Mouse (Mus musculus) kidney, adult 8-10 months (tissue): ENCODE measurements at regions not wholly inside any gene's neighbourhood (a gene's known extent, or its start where the extent isn't known, plus 50 kb on each side); places are given as distances from the start of the nearest gene placed in this dataset.
"Not testable (repeated sequence)": the region's sequence is repeated elsewhere in the genome, so short reads cannot be mapped to it uniquely, and the experiment has no call there.

ENCODE experiments used
- DNase-seq, 2 experiments: peaks; one replicate each; pipeline ENCODE4 v3.0.0; 2022

DNA sequence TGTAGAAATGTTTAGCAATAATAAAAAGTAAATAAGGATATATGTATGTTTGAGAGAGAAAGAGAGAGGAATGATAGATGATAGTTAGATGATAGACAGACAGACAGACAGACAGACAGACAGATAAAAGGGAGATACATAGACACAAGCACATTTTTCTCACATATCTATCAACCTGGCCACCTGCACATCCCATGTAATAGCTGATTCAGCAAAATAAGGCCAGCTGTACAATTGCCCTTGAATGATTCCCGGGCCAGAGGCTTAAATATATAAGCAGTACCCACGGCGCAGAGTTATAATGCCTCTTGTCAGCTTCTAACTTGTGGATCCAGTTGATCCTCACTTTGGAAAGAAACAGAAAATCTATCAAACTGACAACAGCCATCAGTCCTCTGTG, 178.5 kb downstream of the Tmem114 start:
- DNase-seq: no peak

DNA sequence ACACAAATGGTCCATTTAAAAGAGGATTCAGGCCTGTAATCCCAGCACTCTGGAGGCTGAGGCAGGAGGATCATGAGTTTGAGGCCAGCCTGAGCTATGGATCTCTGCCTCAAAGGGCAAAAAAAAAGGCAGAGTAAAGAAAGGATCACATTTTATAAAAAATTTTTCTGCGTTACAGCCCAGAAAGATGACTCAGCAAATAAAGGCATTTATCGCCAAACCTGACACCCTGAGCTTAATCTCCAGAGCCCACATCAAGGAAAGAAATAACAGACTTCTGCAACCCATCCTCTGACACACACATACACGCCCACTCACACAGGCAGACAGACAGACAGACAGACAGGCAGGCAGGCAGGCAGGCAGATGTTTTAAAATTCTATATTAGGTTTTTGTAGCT, 179.3 kb downstream of the Tmem114 start:
- no peak for DNase-seq

DNA sequence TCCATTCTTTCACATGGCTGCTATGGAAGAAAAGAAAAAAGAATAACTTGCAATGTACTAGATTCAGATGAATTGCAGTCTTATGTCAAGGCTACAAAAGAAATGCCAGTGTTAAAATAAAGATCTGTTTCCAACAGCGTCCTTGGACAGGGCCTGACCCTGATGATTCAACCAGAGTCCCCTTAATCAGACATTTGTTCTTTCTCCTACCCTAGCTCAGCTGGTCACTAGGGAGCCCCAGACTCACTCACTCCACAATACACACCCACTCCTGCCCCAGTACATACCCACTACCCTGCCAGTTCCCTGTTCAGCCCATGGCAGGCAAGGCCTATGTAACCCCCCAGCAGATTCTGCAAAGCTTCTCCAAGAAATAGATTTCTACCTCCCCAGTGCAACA, 190.6 kb downstream of the Tmem114 start:
- DNase-seq: no peak

- no peak for DNase-seq
These were observed 192.9 kb downstream of the Tmem114 start for GRCm38 (mm10) chr16:8232079-8232478.

GRCm38 (mm10) chr16:8223625-8224300, 201.2 kb downstream of the Tmem114 start:
- DNase-seq: no peak

- no peak for DNase-seq
These were observed 216.4 kb downstream of the Tmem114 start for GRCm38 (mm10) chr16:8208251-8209181.

DNA sequence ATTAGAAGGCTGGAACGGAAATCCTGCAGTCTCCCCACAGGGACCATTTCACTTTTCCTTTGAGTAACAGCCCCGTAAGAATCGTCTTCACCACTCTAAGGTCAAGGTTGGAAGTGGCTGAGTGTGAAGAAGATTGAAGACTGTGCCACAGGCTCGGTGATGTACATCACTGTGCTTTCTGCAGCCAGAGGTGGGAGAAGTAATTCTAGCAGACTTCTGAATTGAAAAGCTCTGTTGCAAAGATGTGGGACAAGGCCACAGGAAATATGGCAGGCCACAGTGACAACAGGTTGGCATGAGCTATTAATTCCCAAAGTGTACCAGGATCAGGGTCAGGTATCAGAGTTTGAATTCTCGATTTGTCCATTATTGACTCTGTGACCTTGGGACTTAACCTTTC, 219.9 kb downstream of the Tmem114 start:
- DNase-seq: no peak

DNA sequence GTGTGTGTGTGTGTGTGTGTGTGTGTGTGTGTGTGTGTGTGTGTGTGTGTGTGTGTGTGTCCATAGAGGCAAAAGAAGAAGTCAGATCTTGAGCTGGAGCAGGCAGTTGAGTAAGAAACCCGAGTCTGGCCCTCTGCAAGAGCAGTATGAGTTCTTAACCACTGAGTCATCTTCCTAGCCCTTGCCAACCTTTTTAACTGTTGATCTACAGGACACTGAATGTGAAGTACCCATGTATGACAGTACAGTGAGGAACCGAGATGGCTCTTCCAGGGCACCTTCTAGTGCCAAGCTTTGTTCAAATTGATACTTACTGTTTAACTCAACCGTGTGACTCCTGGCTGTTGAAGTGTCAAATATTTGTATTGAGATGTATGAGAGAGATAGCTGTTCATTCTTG, 223.6 kb downstream of the Tmem114 start:
- DNase-seq: no peak

GRCm38 (mm10) chr16:8198771-8199562, 226.0 kb downstream of the Tmem114 start:
- DNase-seq: no peak

- peak; percentile 9 to 46 for DNase-seq
These were observed 235.3 kb downstream of the Tmem114 start for GRCm38 (mm10) chr16:8189472-8190240.

DNA sequence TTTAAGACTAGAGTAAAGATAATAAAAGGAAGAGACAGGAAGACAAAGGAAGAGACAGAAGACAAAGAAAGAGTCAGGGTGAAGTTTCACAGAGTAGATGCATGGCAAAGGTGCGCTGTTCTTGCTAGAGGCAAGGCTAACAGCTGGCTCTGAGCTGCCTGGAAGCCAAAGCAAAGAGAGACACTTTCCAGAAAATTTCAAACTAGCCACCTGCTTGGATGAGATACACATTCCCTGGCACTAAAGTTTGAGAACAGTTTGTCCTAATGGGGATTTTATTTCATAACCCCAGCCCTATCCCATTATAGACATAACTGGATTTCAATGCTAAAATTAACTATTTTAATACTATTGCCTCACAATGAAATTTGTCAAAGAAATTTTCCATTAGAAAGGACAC, 235.9 kb downstream of the Tmem114 start:
- DNase-seq: no peak

DNA sequence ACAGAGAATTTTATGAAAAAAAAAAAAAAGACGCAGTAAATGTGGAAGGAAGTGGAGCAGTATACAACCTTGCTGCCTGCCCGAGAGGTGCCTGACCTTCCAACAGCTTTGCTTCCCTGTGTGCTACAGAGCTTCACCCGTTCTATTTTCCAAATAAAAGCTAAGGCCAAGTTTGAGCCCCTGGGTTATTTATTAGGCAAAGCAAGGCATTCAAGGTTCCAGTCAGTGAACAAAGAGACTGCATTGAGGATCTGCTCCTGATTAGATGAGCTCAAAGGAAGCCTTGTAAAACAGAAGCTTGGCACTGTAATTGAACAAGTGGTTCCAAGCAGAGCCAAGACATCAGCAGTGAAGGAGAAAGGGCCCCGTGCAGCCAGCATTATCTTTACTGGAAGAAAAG, 236.4 kb downstream of the Tmem114 start:
- DNase-seq: peak; percentile 0 to 4

- no peak for DNase-seq
These were observed 240.2 kb downstream of the Tmem114 start for GRCm38 (mm10) chr16:8184781-8185180.

- no peak for DNase-seq
These were observed 246.0 kb downstream of the Tmem114 start for GRCm38 (mm10) chr16:8178946-8179345.

- not testable (repeated sequence) for DNase-seq
These were observed 247.7 kb downstream of the Tmem114 start for GRCm38 (mm10) chr16:8177226-8177625.

- DNase-seq: no peak
These were observed 248.8 kb downstream of the Tmem114 start for GRCm38 (mm10) chr16:8176126-8176525.
